Mouse (Mus musculus) spleen, postnatal 4 days (tissue): ENCODE data around the gene Oprm1.
"Not testable (repeated sequence)": the region's sequence is repeated elsewhere in the genome, so short reads cannot be mapped to it uniquely, and the experiment has no call there.

Source experiments
- DNase-seq, 2 experiments: peaks; one replicate each; pipeline ENCODE4 v3.0.0; 2022; ENCODE audit warnings: low spot score in 2 of 2

Oprm1 gene

DNA sequence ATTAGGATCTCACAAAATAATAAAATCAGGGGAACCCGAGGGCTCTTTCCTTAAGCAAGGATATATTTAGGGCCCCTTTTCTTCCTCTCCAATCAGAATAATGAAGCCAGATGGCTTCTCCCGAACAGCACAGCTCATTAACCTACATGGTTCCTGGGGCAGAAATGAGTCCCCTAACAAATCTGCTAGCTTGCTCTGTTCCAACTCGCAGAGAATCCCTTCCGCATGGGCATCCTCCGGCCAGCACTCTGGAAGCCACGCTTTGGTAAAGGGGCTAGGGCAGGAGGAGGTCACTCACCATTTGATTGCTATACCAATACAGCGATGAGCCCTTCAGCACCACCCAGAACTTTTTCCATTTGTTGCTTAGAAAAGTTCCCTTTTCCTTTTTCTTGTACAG is 220.9 kb downstream of the Oprm1 start:
- DNase-seq: no peak

DNA sequence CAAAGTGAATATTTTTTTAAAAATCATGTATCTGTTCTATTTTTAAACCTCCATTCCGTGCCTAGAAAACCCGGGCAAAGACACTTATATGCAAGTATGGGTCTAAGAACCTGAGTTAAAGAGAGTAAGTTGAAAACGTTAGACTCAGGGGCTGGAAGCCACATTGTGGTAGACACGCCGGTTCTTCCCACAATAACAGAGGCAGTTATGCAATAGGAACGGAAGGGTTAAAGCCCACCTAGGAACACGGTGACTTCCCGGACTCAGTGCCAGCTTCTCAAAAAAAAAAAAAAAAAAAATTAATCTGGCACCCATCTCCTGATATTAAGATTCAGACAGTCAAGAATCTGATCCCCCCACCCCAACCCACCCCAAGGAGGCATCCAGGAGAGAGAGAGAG is 221.5 kb downstream of the Oprm1 start:
- DNase-seq: no peak

DNA sequence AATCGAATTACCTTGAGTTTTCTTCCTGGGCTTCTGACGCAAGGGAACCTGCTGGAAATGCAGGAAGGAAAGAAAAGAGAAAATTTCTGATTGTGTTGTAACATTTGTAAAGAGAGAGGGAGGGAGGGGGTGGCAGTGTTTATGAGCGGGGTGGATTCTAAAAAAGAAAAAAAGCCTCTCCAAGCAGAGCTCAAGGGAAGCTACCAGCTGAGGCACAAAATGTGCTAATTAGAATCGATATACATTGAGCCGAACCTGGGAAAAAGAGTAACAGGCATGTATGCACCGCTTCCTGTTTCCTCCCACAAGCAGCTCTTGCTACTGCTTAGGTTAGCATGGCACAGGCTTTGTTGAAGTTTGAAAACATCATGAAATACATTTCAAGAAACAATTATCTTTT is 221.9 kb downstream of the Oprm1 start:
- no peak for DNase-seq

DNA sequence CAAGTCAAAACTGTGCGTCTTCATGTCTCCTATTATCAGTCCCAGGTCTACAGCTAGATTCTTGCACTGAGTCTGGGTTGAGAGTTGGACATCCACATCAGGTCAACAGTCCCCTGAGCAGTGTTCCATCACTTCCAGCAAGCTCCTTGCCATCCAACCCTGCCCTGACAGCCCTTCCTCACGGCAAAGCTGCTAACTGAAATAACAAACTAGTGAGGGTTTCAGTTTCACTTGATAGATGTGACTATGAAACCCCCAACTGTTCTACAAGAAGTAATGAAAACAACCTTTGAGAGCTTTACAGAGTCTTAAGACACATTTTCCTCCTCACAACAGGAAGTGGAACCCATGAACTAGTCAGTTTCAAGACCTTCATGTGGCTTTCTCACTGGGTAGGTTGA is 224.4 kb downstream of the Oprm1 start:
- DNase-seq: no peak

DNA sequence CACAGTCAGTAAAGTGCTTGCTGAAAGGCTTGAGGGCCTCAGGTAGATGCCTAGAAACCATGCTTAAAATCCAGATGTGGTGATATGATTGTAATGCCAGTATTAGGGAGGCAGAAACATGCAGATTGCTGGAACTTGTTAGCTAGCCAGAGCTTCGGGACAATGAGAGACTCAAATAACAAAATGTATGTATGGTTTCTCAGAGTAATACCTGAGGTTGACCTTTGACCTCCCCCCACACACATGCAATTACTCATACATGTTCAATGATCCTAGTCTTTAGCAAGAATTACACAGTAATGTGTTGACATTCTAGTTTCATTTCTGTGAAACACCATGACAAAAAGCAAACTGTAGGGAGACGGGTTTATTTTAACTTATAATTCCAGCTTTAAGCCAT is 225.1 kb downstream of the Oprm1 start:
- no peak for DNase-seq

DNA sequence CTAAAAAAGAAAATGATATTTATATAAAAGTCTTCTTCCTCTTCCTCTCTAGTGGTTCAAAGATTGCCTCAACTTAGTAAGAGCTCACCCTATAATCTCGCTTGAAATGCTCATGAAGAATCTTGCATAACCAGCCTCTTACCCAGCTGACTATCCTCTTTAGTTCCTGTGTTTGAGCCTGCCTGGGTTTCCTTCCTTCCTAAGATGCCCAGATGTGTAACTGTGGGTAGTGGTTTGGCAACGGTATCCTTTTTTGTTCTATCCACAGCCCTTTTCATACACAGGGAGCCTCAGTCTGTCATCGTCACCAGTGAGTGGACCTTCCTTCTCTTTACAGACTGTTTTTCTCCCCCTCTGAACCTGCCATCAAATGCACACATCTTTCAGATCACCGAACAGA is 227.9 kb downstream of the Oprm1 start:
- DNase-seq: no peak

DNA sequence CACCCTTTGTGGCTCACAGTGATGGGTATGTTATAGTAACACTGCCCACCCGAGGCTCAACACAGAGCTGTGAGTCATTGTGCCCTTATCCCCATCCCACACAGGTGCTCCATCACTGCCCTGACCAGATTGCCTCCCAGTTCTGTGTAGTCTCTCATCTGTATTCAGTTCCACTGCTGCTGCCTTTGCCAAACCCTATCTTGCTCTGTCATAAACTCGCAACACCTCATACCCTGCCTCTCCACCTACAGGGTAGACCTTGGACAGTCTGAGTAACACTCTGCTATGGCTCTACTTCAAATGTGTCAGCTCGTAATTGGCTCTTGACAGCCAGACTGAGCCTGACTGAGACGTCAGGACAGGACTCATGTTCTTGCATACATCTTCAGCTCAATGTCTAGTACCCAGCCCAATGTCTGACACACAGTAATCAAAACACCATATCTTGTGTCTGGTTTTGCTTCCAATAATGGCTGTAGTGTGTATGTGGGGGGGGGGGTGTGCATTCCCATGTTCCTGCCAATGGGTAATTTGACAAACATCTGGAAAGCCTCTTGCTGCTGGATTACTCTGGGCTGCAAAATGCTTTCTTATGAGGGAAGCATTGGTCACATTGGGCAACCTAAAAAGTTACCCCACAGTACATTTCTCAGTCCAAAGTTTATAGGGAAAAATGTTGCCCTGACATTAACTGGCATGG is 229.2 kb downstream of the Oprm1 start:
- DNase-seq: no peak

DNA sequence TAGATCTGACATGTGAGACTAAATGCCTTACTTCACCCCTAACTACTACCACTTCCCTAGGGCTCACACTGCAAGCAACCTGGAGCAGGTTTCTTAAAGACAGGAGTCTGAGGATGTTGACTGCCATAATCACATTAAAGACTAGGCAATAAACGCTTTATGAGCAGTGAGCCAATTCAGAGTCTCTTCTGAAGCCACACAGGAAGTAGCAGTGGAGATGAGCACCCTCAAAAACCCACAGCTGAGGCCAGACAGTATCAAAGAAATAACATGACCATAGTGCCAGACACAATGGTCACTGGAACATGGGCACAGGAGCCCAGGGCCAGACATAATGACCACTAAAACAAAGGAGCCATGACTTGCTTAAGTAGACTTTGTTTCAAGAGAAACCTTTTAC is 230.2 kb downstream of the Oprm1 start:
- DNase-seq: no peak

DNA sequence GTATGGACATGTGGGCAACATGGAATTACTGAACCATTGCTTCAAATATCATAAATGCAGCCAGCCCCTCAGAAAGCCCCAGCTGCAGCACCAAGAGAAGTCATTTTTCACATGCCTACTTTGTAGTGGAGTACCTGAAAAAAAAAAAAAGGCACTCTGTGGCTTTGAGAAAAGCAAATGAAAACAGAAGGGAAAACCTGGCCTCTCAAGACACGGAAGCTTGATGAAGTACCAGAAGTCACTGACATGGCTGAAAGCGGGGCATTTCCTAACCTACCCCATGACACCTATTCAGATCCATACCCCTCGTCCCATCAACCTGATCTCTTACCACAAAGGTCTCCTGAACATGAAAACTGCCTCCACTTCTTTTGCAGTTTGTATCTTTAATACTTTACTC is 238.6 kb downstream of the Oprm1 start:
- no peak for DNase-seq

DNA sequence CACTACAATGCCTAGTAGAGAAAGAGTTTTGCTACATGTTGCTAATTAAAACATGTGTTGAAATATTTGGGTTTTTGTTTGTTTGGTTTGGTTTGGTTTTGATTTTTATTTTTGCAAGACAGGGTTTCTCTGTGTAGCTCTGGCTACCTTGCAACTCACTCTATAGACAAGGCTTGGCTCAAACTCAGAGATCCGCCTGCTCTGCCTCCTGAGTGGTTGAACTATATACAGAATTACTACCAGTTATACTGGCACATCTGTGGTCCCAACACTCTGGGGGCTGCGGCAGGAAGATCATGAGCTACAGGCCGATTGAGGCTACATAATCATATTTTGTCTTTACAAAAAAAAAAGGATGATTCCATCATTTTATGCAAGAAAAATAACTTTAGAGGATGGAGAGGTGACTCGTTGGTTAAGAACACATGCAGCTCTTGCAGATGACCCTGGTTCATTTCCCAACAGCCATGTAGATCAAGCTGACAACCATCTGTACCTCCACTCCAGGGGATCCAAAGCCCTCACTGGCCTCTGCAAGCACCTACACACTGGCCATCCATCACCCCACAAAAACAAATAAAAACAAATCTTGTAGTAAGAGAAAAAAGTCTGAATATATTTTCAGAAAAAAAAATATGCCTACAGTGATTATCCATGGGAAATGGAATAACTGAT is 240.4 kb downstream of the Oprm1 start:
- DNase-seq: no peak

DNA sequence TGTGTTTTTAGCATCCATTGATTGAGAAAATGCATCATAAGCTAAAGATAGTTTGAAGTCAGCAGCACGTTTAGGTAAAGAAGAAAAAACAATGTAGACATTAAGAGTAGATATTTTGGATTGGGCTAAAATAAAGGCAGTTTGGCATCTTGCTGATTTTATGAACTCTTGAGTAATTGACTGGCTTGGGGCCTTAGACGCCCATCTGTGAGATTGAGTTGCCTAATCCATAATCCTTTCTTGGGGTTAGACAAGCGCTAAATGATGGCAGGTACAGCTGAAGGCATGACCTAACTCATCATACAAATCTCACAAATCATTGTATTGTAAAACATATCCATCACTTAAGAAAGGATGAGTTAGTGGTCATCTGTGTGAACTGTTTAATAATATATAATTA is 241.0 kb downstream of the Oprm1 start:
- DNase-seq: no peak

DNA sequence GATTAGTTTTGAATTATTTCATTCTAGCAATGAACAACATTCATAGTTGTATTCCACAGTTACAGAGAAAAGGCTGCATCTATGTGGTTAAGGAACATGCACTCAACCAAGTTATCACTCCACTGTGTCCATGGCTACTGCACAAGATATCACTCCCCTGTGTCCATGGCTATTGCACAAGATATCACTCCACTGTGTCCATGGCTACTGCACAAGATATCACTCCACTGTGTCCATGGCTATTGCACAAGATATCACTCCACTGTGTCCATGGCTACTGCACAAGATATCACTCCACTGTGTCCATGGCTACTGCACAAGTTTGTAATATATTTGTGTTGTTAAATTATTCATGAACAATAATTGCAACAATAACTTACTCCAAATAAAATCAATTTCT is 245.6 kb downstream of the Oprm1 start:
- not testable (repeated sequence) for DNase-seq

DNA sequence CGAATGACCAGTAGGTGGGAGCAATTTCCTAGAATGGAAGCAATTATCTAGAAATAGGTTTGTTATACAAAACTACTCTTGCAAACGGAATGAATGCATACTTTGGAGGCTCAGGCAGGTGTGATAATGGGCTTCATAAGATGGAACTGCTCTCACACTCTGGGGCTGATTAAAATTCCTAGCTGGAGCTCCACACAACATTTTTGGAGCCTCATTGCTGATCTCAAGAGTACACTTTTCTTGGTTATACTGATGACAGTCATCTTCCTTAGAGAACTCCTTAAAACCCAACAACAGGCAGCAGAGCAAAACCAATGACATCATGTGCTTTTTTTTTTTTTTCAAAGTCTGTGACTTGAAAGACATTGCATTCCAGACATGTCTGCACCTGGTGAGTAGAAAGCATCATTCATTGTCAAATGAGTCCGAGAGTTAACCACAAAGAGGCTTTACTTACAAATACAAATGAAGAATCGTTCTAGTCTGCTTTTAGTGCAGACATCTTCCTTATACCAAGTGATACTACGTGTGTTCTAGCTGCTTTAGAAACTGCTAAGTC is 246.8 kb downstream of the Oprm1 start:
- no peak for DNase-seq

DNA sequence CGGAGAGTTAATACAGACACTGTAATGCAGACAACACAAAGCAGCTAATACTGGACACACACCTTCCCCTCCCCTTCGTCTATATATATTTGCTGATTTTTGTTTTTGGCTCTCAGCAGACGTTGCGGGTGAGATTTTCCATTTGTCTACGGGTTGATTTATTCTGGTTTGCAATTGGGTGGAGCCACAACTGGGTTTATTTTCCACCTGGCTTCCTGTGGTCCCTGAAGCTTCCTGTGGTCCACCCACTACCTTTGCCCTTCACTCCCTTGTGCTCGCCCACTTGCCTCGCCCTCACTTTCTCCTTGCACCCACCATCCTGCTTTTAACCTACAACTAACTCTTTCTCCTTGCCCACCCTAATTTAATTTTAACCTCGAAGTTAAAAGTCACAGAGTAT is 252.2 kb downstream of the Oprm1 start:
- no peak for DNase-seq

DNA sequence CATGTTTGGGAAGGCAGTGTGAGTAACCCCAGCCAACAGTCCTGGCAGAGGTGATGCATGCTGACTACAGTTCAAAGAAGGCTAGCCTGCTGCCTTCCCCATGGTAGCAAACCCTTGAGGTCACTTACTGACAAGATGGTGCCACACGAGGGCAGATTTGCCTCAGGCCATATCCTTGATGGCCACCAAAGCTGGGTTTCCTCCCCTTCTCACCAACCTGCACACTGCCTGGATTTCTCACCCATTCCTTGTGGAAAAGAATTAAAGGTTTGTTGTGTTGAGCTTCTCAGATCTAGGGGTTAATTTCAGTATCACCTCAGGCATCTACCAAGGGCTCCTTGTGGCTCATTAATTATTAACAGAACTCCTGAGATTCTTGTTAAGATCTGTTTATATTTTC is 256.9 kb downstream of the Oprm1 start:
- no peak for DNase-seq

DNA sequence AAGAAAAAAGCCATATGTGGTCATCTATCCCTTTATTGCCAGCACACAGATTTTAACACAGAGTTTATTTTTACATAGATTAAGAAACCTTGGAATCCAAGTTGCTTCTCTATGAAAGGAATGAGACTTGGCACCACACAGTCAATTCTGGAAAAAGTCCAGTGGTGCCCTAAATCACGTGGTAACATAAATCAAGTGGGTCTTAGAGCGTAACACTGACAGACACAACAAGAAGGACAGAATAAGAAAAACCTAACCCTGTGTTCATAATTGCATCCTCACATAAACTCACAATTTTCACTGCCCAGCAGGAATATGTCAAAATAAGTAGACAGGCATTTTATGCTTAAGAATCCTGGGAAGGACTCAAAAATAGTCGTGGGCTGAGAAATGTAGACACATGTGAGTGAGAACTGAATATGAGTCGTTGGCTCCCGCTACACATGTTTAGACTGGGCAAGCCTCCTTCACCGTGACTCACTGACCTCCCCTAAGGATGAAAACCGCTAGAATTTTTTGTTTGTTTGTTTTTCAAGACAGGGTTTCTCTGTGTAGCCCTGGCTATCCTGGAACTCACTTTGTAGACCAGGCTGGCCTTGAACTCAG is 261.6 kb downstream of the Oprm1 start:
- DNase-seq: no peak

DNA sequence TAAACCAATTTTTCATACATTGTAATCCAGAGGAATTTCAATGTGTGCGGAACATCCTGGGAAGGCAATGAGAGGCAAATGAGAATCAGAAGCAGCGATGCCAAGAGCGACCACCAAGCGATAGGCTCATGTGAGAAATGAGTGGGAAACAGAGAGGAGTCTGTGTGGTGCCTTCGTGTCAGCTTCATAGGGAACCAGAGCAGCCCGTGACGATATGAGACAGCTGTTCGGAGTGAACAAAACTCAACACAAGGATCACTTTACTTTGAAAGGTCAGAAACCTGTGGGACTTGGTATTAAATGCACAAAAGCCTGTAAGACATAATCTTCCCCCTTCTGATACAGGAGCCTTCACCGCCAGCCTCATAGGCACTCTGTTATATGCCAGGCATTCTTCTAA is 262.2 kb downstream of the Oprm1 start:
- DNase-seq: no peak

DNA sequence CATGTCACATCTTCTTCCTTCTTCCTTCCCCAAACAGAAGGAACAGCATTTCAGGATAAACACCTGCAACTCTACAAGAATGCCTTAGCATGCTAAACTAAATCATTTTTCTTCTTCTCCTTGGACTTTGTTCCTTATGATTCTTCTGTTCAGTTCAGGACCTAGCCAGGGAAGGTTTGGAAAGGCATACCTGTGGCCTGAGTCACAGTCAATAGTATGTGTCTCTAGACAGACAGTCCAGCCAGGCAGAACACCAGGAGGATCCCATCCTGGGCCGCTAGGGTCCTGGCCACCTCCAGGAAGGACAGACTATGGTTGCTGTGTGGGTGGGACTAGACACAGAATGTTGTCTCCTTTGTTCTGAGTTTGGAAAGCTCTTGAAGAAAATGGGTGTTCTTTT is 266.7 kb downstream of the Oprm1 start:
- DNase-seq: no peak

DNA sequence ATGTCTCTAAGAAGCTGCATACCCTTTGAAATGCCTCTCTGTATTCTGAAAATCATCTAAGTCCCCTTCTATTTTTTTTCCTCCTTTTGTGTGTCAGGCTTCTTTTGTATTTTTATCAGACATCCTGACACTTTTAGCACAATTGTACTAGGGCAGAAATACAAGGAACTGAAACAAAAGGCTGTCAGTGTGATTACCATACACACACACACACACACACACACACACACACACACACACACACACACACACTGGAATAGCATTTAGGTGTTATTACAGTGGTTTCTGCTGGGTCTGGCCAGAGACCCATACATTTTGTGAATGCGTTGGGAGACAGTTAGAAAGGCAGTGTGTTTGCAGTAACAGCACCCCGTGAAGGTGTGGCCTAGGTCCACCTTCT is 275.2 kb downstream of the Oprm1 start:
- no peak for DNase-seq

DNA sequence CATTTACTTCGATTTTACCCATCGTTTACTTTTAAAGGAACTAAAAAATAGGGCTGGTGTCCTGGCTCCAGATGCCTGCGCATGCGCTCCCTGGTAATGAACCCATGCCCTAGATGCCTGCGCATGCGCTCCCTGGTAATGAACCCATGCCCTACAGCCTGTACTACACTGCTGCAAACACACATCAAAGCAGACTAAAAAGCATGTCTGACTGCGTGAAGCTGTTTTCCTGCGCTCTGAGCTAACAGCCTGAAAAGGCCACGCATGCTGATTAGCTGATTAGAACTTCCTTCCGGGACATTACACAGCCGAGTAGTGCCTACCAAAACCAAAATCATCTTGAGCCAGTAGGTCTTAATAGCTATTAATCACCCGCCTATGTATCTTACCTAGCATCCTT is 277.2 kb downstream of the Oprm1 start:
- no peak for DNase-seq

DNA sequence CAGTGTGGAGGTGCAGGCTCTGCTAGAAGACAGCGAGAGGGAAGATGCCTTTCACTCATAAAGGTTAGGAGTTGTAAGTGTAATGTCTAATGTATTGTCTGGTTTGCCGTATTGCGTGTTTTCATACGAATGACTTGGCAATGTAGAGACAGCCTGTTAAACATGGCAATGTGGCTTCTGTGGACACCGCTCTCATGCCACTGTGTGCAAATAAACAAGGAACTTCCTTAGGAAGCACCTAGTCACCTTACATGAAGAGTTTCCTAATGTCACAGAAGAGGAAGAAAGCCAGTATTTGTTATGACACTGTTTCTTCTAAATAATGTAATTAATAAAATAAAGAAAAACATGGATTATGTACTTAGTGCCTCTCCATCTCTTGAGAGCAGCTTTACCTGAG is 278.9 kb downstream of the Oprm1 start:
- no peak for DNase-seq

DNA sequence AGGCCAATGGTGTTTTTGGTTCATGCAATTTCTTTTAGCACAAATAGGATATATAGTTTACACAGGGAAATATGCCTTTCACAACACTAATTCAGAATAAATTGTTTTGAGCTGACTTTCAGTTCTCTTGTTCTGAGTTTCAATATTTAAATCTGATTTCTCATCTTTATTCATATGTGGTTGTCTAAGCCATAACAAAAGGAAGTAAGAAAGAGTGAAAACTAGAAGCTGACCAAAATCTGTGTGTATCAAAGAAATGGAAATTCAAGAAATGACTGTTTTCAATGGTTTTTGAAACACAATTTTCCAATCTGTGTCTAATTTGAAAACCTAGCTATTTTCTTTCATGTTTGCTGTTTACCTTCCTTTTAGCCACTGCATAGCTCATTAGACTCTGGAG is 282.7 kb downstream of the Oprm1 start:
- DNase-seq: no peak

DNA sequence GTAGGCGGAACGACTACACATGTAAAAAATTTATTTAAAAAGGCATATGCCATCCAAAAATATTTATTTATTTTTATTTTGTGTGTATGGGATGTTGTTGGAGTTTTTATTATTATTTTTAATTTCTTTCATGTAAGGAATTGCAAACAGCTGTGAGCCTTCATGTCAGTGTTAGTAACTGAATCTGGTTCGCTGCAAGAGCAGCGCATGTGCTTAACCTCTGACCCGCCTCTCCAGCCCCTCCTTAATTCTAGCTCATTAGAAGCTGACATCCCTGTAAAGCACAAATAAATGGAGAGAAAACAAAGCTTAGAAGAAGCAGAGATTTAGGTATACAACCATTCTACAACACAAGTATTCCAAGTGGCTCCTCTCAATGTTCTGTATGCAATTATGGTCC is 285.6 kb downstream of the Oprm1 start:
- no peak for DNase-seq
